Mouse (Mus musculus) forebrain, embryonic 15.5 days (tissue): ENCODE measurements around the gene Sspn. TPM values are rescaled to one million over a fixed set of nuclear protein-coding genes. Genes with fewer than 3 reads are reported as not detected.

Source experiments
- ATAC-seq: fragments of 200-750 bp; cut with Nextera tagmentation; replicated peaks from 2 replicates; pipeline ENCODE4 v1.8.0; 2017; ENCODE audit warnings: mild to moderate bottlenecking, moderate TSS enrichment, moderate library complexity
- H3K27ac ChIP-seq: fragments of 300-500 bp; sonication (generic); replicated peaks from 2 replicates; pipeline ENCODE4 v1.5.1; 2015; ENCODE audit warnings: mild to moderate bottlenecking, inconsistent platforms
- H3K27me3 ChIP-seq: fragments of 300-500 bp; sonication (generic); 2 replicates; pipeline ENCODE4 v1.6.1; 2015; ENCODE audit warnings: inconsistent platforms
- H3K36me3 ChIP-seq: fragments of 300-500 bp; sonication (generic); 2 replicates; pipeline ENCODE4 v1.6.1; 2015; ENCODE audit warnings: mild to moderate bottlenecking, inconsistent platforms
- H3K4me1 ChIP-seq: fragments of 300-500 bp; sonication (generic); 2 replicates; pipeline ENCODE4 v1.6.1; 2015; ENCODE audit warnings: inconsistent platforms
- H3K4me2 ChIP-seq: fragments of 300-500 bp; sonication (generic); replicated peaks from 2 replicates; pipeline ENCODE4 v1.6.1; 2015; ENCODE audit warnings: mild to moderate bottlenecking, inconsistent platforms
- H3K4me3 ChIP-seq: fragments of 300-500 bp; sonication (generic); 2 replicates; pipeline ENCODE4 v1.5.1; 2015; ENCODE audit warnings: mild to moderate bottlenecking, inconsistent platforms
- H3K9ac ChIP-seq: fragments of 300-500 bp; sonication (generic); replicated peaks from 2 replicates; pipeline ENCODE4 v1.6.1; 2015; ENCODE audit warnings: mild to moderate bottlenecking, inconsistent platforms
- H3K9me3 ChIP-seq: fragments of 300-500 bp; sonication (generic); 2 replicates; pipeline ENCODE4 v1.6.1; 2016; ENCODE audit warnings: inconsistent platforms
- WGBS: fragments of 180-500 bp; shearing (Covaris S2); methylation state at CpG from one replicate; pipeline ENCODE4 v1.1.7; 2015; ENCODE audit warnings: mixed read lengths; 5-methylcytosine and 5-hydroxymethylcytosine counted together
- polyA plus RNA-seq: library from polyadenylated mRNA; unstranded; fragments of >200 nt; fragmentation: Nextera tagmentation; extraction: Ambion mirVana; gene quantifications from 2 replicates; pipeline ENCODE4 v1.2.1, GENCODE M21; 2015

Gene Sspn
- polyA plus RNA-seq, 1 experiment from 2014 or later = 2.3 TPM

DNA sequence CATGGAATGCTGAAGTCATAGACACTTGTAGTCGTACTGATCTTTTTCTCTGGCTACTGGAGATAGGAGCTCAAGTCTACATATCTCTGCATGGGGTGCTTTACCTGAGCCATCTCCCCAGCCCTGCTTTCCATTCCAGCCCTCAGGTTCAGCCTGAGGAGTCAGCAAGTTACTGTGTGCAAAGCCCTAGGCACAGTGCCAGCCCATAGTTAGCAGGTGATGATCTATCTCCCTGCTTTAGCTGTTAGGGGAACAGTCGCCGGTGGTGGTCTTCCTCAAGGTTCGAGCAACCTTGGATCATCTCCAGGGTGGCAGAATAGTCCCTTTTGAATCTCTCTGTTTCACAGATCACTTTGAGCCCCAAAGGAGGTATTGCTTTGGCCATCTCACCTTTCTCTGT, 5.1 kb downstream of the Sspn start:
- Histone ChIP-seq H3K9me3 (no peaks in the 10 kb centered on the region), H3K4me2 (no peak overlapping the region), H3K27ac (no peak overlapping the region), H3K4me1 (peaks cover 17% of the 10 kb centered on the region), H3K36me3 (no peaks in the 10 kb centered on the region), H3K27me3 (no peaks in the 10 kb centered on the region), H3K9ac (no peak overlapping the region), H3K4me3 (no peak overlapping the region)
- ATAC-seq = no peak
- WGBS = 90% methylated on average over 4 of the region's 4 CpGs

- WGBS = 58% methylated on average over 6 of the region's 6 CpGs
- no peaks in the 10 kb centered on the region for H3K27me3 ChIP-seq
- no peaks in the 10 kb centered on the region for H3K9me3 ChIP-seq
- no peak overlapping the region for H3K4me3 ChIP-seq
- no peak overlapping the region for H3K9ac ChIP-seq
- no peak overlapping the region for H3K4me2 ChIP-seq
- no peaks in the 10 kb centered on the region for H3K36me3 ChIP-seq
- no peaks in the 10 kb centered on the region for H3K4me1 ChIP-seq
- 0 out of 2 replicates have a peak, but pooled peaks have one; percentile 38 for ATAC-seq
- H3K27ac ChIP-seq = no peak overlapping the region
Measured at GRCm38 (mm10) chr6:145940852-145941251, 9.4 kb downstream of the Sspn start.

GRCm38 (mm10) chr6:145942263-145942966, 11.0 kb downstream of the Sspn start:
- Histone ChIP-seq H3K9ac (no peak overlapping the region), H3K9me3 (no peaks in the 10 kb centered on the region), H3K4me3 (no peak overlapping the region), H3K36me3 (no peaks in the 10 kb centered on the region), H3K27ac (no peak overlapping the region), H3K4me1 (no peaks in the 10 kb centered on the region), H3K4me2 (no peak overlapping the region), H3K27me3 (no peaks in the 10 kb centered on the region)
- no peak for ATAC-seq
- 87% methylated on average over 12 of the region's 12 CpGs for WGBS

DNA sequence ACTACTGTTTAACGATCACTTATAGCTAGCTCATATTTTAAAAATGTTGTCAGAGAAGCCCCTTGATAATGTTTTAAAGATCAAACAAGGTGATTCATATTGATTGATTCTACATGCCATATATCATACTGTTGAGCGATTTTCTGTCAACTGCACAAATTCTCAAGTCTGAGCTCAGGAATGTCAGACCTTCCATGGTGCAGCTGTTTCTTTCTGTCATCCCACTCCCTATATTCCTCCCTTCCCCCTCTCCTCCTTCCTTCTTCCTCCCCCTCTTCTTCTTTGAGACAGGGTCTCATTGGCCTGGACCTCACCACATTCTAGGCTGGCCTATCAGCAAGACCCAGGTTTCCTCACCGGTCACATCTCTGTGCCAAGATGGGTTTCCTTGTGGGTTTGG, 12.0 kb downstream of the Sspn start:
- no peaks in the 10 kb centered on the region for H3K27me3 ChIP-seq
- no peak overlapping the region for H3K27ac ChIP-seq
- 91% methylated on average over 3 of the region's 3 CpGs for WGBS
- no peak for ATAC-seq
- no peaks in the 10 kb centered on the region for H3K36me3 ChIP-seq
- H3K4me2 ChIP-seq = no peak overlapping the region
- no peaks in the 10 kb centered on the region for H3K9me3 ChIP-seq
- no peak overlapping the region for H3K4me3 ChIP-seq
- H3K4me1 ChIP-seq = 0 out of 2 replicates have a peak, but pooled peaks cover 1% of the 10 kb centered on the region
- no peak overlapping the region for H3K9ac ChIP-seq

DNA sequence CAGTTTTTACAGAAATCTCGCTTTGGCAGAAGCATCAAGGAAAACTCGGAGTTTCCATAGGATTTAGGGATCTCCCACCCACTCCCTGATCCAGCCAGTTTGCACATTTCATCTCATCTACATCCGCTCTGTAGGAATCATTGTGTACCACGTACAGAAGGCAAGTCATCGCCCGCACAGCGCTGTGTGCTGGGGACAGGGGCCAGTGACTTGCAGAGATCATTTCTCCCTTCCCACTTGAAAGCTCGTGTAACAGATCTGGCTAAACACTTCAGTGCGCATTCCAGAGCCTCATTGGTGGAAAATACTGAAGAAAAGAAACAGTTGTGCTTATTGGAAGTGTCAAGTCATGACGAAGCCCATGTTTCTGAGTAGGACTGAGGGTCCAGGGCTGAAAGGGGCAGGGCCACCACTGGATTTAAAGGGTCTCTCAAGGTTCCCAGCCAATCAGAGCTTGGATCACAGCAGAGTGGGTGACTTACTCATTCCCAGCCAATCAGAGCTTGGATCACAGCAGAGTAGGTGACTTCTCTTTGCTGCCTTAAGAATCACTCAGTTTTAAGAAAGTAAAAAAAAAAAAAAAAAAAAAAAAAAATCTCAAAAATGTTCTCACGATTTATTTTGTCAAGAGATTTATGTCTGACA, 14.4 kb downstream of the Sspn start:
- ATAC-seq = 0 out of 2 replicates have a peak, but pooled peaks have one; percentile 26
- WGBS = 84% methylated on average over 11 of the region's 11 CpGs
- no peak overlapping the region for H3K9ac ChIP-seq

DNA sequence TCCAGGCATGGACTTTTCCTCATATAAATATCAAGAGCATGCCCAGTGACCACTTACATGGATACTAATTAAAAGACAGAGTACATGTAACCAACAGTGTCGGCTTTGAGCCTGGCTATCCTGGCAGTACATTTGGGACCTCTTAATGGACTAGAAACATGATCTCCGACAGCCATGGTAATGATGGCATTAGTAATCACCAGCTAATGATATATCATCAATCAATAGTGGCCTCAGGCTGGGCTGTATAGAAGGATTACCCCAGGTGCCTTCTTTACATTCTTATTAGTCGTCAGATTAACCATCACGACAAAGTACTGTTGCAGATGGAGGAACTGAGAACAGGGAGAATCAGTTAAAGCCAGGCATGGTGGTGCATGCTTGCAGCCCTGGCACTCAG, 17.6 kb downstream of the Sspn start:
- Histone ChIP-seq H3K4me1 (0 out of 2 replicates have a peak, but pooled peaks cover 4% of the 10 kb centered on the region), H3K9me3 (no peaks in the 10 kb centered on the region), H3K4me2 (no peak overlapping the region), H3K4me3 (no peak overlapping the region), H3K36me3 (no peaks in the 10 kb centered on the region), H3K27me3 (no peaks in the 10 kb centered on the region), H3K9ac (no peak overlapping the region), H3K27ac (no peak overlapping the region)
- WGBS = 39% methylated on average over 4 of the region's 4 CpGs
- ATAC-seq = no peak

More for the DNA sequence above, 14.4 kb downstream of the Sspn start:
- no peak overlapping the region for H3K4me2 ChIP-seq
- no peak overlapping the region for H3K27ac ChIP-seq
- no peaks in the 10 kb centered on the region for H3K9me3 ChIP-seq
- 0 out of 2 replicates have a peak, but pooled peaks cover 4% of the 10 kb centered on the region for H3K4me1 ChIP-seq
- no peak overlapping the region for H3K4me3 ChIP-seq
- H3K27me3 ChIP-seq = no peaks in the 10 kb centered on the region
- H3K36me3 ChIP-seq = no peaks in the 10 kb centered on the region

GRCm38 (mm10) chr6:145950626-145951025, 19.2 kb downstream of the Sspn start:
- H3K27ac ChIP-seq = no peak overlapping the region
- H3K27me3 ChIP-seq = no peaks in the 10 kb centered on the region
- no peak for ATAC-seq
- H3K9ac ChIP-seq = no peak overlapping the region
- no peaks in the 10 kb centered on the region for H3K36me3 ChIP-seq
- no peaks in the 10 kb centered on the region for H3K9me3 ChIP-seq
- 86% methylated on average over 5 of the region's 5 CpGs for WGBS
- no peak overlapping the region for H3K4me2 ChIP-seq
- H3K4me1 ChIP-seq = 0 out of 2 replicates have a peak, but pooled peaks cover 4% of the 10 kb centered on the region
- no peak overlapping the region for H3K4me3 ChIP-seq

DNA sequence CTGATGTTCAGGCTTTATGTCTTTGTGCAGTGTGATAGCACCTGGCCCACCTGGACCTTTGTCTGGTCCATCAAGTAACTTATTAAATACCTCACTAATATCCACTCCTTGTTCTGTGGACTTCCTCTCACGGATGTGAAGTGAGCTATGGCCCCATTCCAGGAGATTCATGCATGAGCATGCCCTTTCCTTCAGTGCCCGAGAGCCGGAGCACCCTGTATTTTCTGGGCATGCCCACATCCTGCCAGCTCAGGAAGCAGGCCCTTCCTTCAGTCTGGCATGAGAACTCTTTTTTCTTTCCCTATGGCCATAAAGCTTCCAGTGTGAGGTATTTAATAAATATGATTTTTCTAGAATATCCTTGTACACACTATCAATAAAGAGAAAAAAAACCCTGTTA, 21.2 kb downstream of the Sspn start:
- no peak for ATAC-seq
- Histone ChIP-seq H3K9me3 (no peaks in the 10 kb centered on the region), H3K27ac (no peak overlapping the region), H3K9ac (no peak overlapping the region), H3K36me3 (no peaks in the 10 kb centered on the region), H3K4me3 (no peak overlapping the region), H3K4me1 (0 out of 2 replicates have a peak, but pooled peaks cover 4% of the 10 kb centered on the region), H3K4me2 (no peak overlapping the region), H3K27me3 (no peaks in the 10 kb centered on the region)
- 77% methylated on average over 3 of the region's 3 CpGs for WGBS

DNA sequence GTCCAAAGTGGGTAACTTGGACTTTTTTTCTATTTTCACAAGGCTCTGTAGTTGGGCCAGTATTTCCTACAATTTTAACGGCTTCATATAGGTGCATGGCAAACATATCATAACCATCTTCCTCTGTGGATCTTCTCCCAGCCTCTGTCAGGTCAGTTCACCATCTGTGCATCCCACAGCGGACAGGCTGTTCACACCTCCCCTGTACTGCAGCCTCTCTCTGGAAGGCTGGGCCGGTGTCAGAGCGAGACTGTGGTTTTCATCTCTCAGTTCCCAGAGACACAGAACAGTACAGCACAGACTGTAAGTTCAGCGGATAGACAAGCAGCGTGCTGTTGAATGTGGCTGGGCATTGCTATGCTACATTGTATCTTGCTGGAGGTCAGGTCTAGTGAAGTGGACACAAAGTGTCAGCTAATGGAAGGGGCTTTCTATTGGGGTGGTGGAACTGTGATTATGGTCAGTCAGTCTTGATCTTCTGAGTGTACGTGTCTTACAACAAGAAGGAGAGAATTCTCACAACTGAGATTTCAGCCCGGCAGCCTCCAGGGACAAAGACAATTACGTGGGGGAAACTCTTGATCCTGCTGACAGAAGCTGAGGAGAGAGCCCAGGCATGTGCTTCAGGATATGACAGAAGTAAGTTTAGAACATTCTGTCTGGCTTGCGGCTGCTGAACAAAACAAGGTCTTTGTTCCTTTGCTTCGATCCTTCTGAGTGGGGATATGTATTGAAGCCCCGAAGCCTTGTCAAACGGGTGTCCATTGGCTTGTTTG, 21.9 kb downstream of the Sspn start:
- Histone ChIP-seq H3K9me3 (no peaks in the 10 kb centered on the region), H3K36me3 (no peaks in the 10 kb centered on the region), H3K4me1 (0 out of 2 replicates have a peak, but pooled peaks cover 4% of the 10 kb centered on the region), H3K9ac (no peak overlapping the region), H3K4me2 (no peak overlapping the region), H3K27ac (no peak overlapping the region), H3K4me3 (no peak overlapping the region), H3K27me3 (no peaks in the 10 kb centered on the region)
- no peak for ATAC-seq
- 50% methylated on average over 13 of the region's 13 CpGs for WGBS

DNA sequence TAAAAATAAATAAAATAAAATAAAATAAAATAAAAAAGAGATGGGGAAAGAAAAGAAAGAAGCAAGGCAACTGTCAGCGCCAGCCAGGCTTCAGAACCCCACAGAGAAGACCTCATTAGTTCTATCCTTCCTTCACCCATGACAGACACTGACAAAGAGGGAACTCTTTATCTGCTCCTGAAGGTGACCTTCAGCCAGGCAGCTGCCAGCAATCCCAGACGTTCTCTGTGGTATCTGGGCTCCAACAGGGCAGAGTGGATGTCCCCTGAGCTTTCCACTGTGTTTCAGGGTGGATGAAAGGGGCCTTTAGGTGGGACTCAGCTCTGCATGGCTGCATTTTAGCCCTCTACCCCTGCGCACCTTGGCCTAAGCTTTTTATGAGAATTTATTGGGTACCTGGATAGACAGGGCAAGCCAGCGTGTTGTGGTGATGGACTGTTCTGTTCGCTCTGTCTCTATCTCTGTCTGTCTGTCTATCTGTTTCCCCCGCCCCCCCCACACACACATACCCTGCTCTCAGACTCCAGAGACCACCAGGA, 26.1 kb downstream of the Sspn start:
- Histone ChIP-seq H3K27ac (no peak overlapping the region), H3K9me3 (no peaks in the 10 kb centered on the region), H3K36me3 (no peaks in the 10 kb centered on the region), H3K4me1 (no peaks in the 10 kb centered on the region), H3K4me3 (no peak overlapping the region), H3K27me3 (no peaks in the 10 kb centered on the region), H3K9ac (no peak overlapping the region), H3K4me2 (no peak overlapping the region)
- WGBS = 78% methylated on average over 6 of the region's 6 CpGs
- no peak for ATAC-seq

DNA sequence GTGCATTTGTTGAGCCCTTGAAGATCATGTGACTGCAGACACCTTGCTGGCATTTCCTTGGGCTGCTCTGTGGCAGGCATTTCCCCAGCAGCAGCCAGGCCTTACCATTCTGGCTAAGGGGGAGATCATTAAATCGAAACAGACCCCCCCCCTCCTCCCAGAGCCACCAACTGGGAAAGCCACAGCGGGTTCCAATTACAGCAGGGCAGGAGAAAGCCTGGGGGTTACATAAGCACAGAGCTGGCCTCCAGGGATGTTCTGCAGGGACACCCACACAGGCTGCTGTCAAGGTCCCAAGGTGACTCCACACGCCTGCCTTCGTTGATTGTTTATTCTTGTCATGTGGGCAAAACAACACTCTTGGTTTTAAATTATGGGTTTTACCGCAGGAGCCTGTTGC, 26.6 kb downstream of the Sspn start:
- ATAC-seq = no peak
- H3K4me3 ChIP-seq = no peak overlapping the region
- H3K27ac ChIP-seq = no peak overlapping the region
- H3K36me3 ChIP-seq = no peaks in the 10 kb centered on the region
- no peak overlapping the region for H3K4me2 ChIP-seq
- no peak overlapping the region for H3K9ac ChIP-seq
- no peaks in the 10 kb centered on the region for H3K9me3 ChIP-seq
- no peaks in the 10 kb centered on the region for H3K27me3 ChIP-seq
- H3K4me1 ChIP-seq = no peaks in the 10 kb centered on the region
- WGBS = 40% methylated on average over 5 of the region's 5 CpGs

GRCm38 (mm10) chr6:145961047-145961446, 29.6 kb downstream of the Sspn start:
- ATAC-seq = no peak
- H3K27me3 ChIP-seq = no peaks in the 10 kb centered on the region
- no peak overlapping the region for H3K27ac ChIP-seq
- no peaks in the 10 kb centered on the region for H3K36me3 ChIP-seq
- no peaks in the 10 kb centered on the region for H3K4me1 ChIP-seq
- no peak overlapping the region for H3K4me2 ChIP-seq
- no peak overlapping the region for H3K9ac ChIP-seq
- no peak overlapping the region for H3K4me3 ChIP-seq
- no peaks in the 10 kb centered on the region for H3K9me3 ChIP-seq
- 39% methylated on average over 8 of the region's 8 CpGs for WGBS
